Mouse (Mus musculus) E14TG2a.4 (cell line): ENCODE measurements around the gene Borcs6.

Experiments used
- CTCF ChIP-seq: conservative IDR thresholded peaks from 2 replicates; pipeline ENCODE4 v1.5.1; 2014; ENCODE audit warnings: low read length
- NANOG ChIP-seq: IDR thresholded peaks from 2 replicates; pipeline ENCODE4 v1.6.1; 2014; ENCODE audit warnings: borderline replicate concordance, low read length, mixed read lengths

DNA sequence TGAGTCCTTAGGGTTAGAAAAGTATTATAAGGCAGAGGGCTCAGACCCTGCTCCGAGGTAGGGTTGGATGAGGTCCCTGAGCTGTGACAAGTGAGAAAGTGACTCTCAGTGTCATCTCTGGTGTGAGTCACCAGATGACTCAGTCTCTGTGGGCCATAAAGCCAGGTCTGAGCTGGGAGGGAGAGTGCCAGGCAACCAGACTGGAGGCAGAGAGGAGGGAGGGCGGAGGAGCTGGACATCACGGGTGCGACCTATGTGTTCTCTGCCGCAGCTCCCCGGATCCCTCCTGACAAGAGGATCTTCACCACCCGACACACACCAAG is 42.8 kb downstream of the Borcs6 start:
- TF ChIP-seq CTCF: no peak
- no peak for TF ChIP-seq NANOG
